Mouse (Mus musculus) kidney, adult 2 months (tissue): ENCODE results near the gene Coq10a. TPM values are rescaled to one million over a fixed set of nuclear protein-coding genes. Genes with fewer than 3 reads are reported as not detected.

Experiments used
- DNase-seq: peaks from one replicate; pipeline ENCODE4 v3.0.0; 2021
- H3K27ac ChIP-seq: fragments of 200-500 bp; 2 replicates; pipeline ENCODE4 v1.5.1; 2012; ENCODE audit warnings: low read depth, low read length, control low read depth, inconsistent platforms; ENCODE audit not compliant: insufficient read depth
- H3K27me3 ChIP-seq: fragments of 200-500 bp; replicated peaks from 2 replicates; pipeline ENCODE4 v1.6.1; 2012; ENCODE audit warnings: mild to moderate bottlenecking, moderate library complexity, low read length, inconsistent platforms; ENCODE audit not compliant: control insufficient read depth, insufficient read depth
- H3K36me3 ChIP-seq: fragments of 200-500 bp; 2 replicates; pipeline ENCODE4 v1.6.1; 2012; ENCODE audit warnings: mild to moderate bottlenecking, moderate library complexity, low read length, inconsistent platforms; ENCODE audit not compliant: control insufficient read depth, insufficient read depth
- H3K4me1 ChIP-seq: fragments of 200-500 bp; 2 replicates; pipeline ENCODE4 v1.6.1; 2011; ENCODE audit warnings: low read length; ENCODE audit not compliant: control insufficient read depth, insufficient read depth
- H3K4me3 ChIP-seq: fragments of 200-500 bp; 2 replicates; pipeline ENCODE4 v1.5.1; 2011; ENCODE audit warnings: mild to moderate bottlenecking, low read depth, low read length, control low read depth; ENCODE audit not compliant: insufficient read depth
- CTCF ChIP-seq: fragments of 200-500 bp; conservative IDR thresholded peaks from 2 replicates; pipeline ENCODE4 v1.5.1; 2011; ENCODE audit warnings: low read depth, mild to moderate bottlenecking, control low read depth, low read length, moderate library complexity, mixed read lengths; ENCODE audit not compliant: insufficient read depth, insufficient read length
- POLR2A ChIP-seq: fragments of 200-500 bp; IDR thresholded peaks from one replicate; pipeline ENCODE4 v1.6.1; 2011; ENCODE audit warnings: low read depth, low read length, control low read depth
- WGBS: fragments of 180-500 bp; shearing (Covaris S2); methylation state at CpG from one replicate; pipeline ENCODE4 v1.1.7; 2018; 5-methylcytosine and 5-hydroxymethylcytosine counted together
- polyA plus RNA-seq: library from polyadenylated mRNA; depleted of rRNA; stranded (reverse); fragments of >200 nt; gene quantifications from 2 replicates; pipeline ENCODE4 v1.2.3, GENCODE M21; 2012

Gene Coq10a
- polyA plus RNA-seq, 1 experiment = 58.7 TPM

- Histone ChIP-seq H3K36me3 (no peaks in the 10 kb centered on the region), H3K4me3 (peak overlapping the region; percentile 94), H3K27me3 (no peaks in the 10 kb centered on the region), H3K4me1 (peaks cover 13% of the 10 kb centered on the region), H3K27ac (peak overlapping the region; percentile 84)
- WGBS = 3% methylated on average over 36 of the region's 36 CpGs
- no peak for TF ChIP-seq POLR2A
- TF ChIP-seq CTCF = peak; percentile 62
- peak; percentile 99 for DNase-seq
These were observed 41.1 kb upstream of the Coq10a start for GRCm38 (mm10) chr10:128409692-128410559.

GRCm38 (mm10) chr10:128408591-128409535 is 40.1 kb upstream of the Coq10a start:
- 14% methylated on average over 35 of the region's 35 CpGs for WGBS
- peaks cover 13% of the 10 kb centered on the region for H3K4me1 ChIP-seq
- peak; percentile 29 for DNase-seq
- H3K4me3 ChIP-seq = peak overlapping the region; percentile 94
- H3K36me3 ChIP-seq = no peaks in the 10 kb centered on the region
- no peaks in the 10 kb centered on the region for H3K27me3 ChIP-seq
- peak overlapping the region; percentile 18; the same call in 1 of the 2 replicates for H3K27ac ChIP-seq
- TF ChIP-seq CTCF (no peak), POLR2A (no peak)

GRCm38 (mm10) chr10:128403931-128404330 is 35.1 kb upstream of the Coq10a start:
- Histone ChIP-seq H3K4me3 (no peak overlapping the region), H3K36me3 (no peaks in the 10 kb centered on the region), H3K27ac (no peak overlapping the region), H3K4me1 (0 out of 2 replicates have a peak, but pooled peaks cover 5% of the 10 kb centered on the region), H3K27me3 (no peaks in the 10 kb centered on the region)
- no peak for TF ChIP-seq CTCF
- TF ChIP-seq POLR2A = no peak
- 88% methylated on average over 7 of the region's 7 CpGs for WGBS
- DNase-seq = no peak

- Histone ChIP-seq H3K4me1 (no peaks in the 10 kb centered on the region; the same call in 1 of the 2 replicates), H3K27me3 (no peaks in the 10 kb centered on the region), H3K4me3 (no peak overlapping the region), H3K27ac (no peak overlapping the region), H3K36me3 (no peaks in the 10 kb centered on the region)
- DNase-seq = no peak
- 79% methylated on average over 9 of the region's 9 CpGs for WGBS
- no peak for TF ChIP-seq POLR2A
- no peak for TF ChIP-seq CTCF
These were observed 32.8 kb upstream of the Coq10a start for GRCm38 (mm10) chr10:128401638-128402037.

GRCm38 (mm10) chr10:128401056-128401455 is 32.3 kb upstream of the Coq10a start, which contains the start of gene Slc39a5:
Slc39a5 (minus strand) TSS chr10:128401229.
- Histone ChIP-seq H3K36me3 (no peaks in the 10 kb centered on the region), H3K27me3 (no peaks in the 10 kb centered on the region), H3K4me3 (peak within 1 kb of the TSS; percentile 44), H3K27ac (no peak within 1 kb of the TSS), H3K4me1 (no peaks in the 10 kb centered on the region; the same call in 1 of the 2 replicates)
- 28% methylated on average over 2 of the region's 2 CpGs for WGBS
- DNase-seq = peak; percentile 57
- TF ChIP-seq CTCF (no peak), POLR2A (no peak)

- no peak overlapping the region for H3K4me3 ChIP-seq
- WGBS = 40% methylated on average over 5 of the region's 5 CpGs
- H3K27me3 ChIP-seq = no peaks in the 10 kb centered on the region
- H3K27ac ChIP-seq = no peak overlapping the region
- H3K36me3 ChIP-seq = no peaks in the 10 kb centered on the region
- H3K4me1 ChIP-seq = no peaks in the 10 kb centered on the region; the same call in 1 of the 2 replicates
- peak; percentile 69 for DNase-seq
- TF ChIP-seq POLR2A (no peak), CTCF (no peak)
These were observed 31.5 kb upstream of the Coq10a start for GRCm38 (mm10) chr10:128400338-128400737.

- 44% methylated on average over 7 of the region's 7 CpGs for WGBS
- no peak for TF ChIP-seq CTCF
- no peak for TF ChIP-seq POLR2A
- Histone ChIP-seq H3K36me3 (no peaks in the 10 kb centered on the region; the same call in 1 of the 2 replicates), H3K4me3 (no peak overlapping the region), H3K4me1 (no peaks in the 10 kb centered on the region; the same call in 1 of the 2 replicates), H3K27me3 (no peaks in the 10 kb centered on the region), H3K27ac (no peak overlapping the region)
- DNase-seq = peak; percentile 32
These were observed 28.7 kb upstream of the Coq10a start for GRCm38 (mm10) chr10:128397466-128397865.
